Mouse (Mus musculus) layer of hippocampus, adult 18-20 months (tissue): ENCODE data around the gene 9230104L09Rik. TPM values are rescaled to one million over a fixed set of nuclear protein-coding genes. Genes with fewer than 3 reads are reported as not detected.

Experiments
- DNase-seq, 2 experiments: peaks; one replicate each; pipeline ENCODE4 v3.0.0; 2022; ENCODE audit warnings: low spot score in 2 of 2
- long read RNA-seq: library from polyadenylated mRNA; stranded (forward); transcript quantifications from one replicate; pipeline ENCODE4 v2.0.0, GENCODE M21; 2021
- total RNA-seq, 2 experiments: library from RNA; stranded (reverse); gene quantifications; 2 replicates each; pipeline ENCODE4 v1.2.3; 2021

9230104L09Rik gene
- not detected for total RNA-seq
- long read RNA-seq, result 0 reads

DNA sequence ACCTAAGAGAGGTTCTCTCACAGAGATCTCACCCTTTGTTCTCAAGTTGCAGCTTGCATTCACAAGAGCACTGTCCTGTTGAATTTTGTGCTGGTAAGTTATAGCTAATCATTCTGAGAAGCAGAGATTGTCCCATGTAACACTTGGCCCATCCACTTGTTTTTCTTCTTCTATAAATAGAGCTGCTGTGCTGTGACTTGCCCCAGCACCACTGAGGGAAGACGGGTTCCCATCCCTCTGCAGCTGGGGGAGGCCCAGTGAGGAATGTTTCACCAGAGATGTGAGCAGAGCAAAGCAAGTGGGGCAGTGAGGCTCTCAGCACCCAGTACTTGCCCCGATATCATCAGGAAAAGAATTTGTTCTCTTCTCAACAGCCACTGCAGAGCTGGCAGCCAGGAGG lies at the start of gene 9230104L09Rik:
Gene 9230104L09Rik (minus strand): TSS at position 73 of the 400 bp plus-strand sequence.
- DNase-seq, result no peak

DNA sequence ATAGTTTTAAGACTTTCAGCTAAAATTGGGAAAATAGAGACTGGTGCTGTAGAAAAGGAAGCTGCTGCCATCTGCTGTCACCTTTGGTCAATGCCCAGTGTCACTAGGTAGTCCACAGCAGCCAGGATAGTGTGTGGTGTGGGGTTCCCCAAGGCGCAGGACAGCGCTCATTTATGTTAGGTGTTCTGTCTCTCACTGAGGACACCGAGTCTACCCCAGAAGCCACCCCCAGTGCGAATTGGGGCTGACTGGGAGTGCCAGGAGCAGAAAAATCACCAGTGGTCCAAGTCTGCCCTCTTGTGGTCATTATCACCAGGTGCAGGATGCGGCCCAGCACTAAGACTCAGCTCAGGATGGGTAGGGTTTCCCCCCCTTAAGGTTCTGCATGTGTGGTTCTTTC lies 37.4 kb upstream of the 9230104L09Rik start:
- peak; percentile 8 to 79 for DNase-seq

DNA sequence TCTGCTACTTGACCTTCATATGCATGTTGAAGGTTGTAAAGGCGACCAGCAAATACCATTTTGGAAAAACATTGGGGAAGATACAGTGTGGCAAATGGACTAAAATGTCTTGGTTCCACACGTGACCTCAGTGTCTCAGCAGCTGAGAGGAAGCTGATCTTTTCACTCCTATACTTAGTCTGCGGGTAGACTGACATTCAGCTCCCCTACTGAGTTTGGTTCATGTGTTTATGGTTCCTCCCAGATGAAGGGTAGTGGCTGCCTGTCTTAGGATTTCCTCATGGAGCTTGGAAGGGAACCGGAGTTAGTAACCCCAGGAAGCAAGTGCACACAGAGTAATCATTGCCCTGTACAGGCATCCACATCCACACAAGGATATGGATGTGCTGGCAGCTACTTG lies 35.5 kb upstream of the 9230104L09Rik start:
- DNase-seq, result no peak

DNA sequence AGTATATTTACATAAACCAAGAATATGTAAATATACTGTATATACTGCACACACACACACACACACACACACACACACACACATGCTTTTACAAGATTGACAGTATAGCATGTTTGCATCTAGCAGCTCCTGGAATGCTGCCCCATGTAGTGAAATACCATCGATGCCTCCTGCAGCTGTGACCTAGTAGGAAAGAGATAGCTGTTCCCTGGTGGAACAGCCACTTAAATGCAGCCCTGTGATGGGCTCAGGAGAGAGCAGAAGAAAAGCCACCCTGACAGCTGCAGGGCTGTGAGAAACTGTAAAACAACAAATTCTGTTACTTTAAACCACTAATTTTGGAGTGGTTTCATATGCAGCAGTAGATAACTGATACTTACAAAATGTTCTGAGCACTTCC lies 31.4 kb upstream of the 9230104L09Rik start:
- no peak for DNase-seq

- no peak for DNase-seq
These were observed 28.3 kb upstream of the 9230104L09Rik start for GRCm38 (mm10) chr2:148893107-148893506.

GRCm38 (mm10) chr2:148890021-148890851 lies 25.4 kb upstream of the 9230104L09Rik start:
- peak in 1 of 2 experiments; percentile 50 for DNase-seq

DNA sequence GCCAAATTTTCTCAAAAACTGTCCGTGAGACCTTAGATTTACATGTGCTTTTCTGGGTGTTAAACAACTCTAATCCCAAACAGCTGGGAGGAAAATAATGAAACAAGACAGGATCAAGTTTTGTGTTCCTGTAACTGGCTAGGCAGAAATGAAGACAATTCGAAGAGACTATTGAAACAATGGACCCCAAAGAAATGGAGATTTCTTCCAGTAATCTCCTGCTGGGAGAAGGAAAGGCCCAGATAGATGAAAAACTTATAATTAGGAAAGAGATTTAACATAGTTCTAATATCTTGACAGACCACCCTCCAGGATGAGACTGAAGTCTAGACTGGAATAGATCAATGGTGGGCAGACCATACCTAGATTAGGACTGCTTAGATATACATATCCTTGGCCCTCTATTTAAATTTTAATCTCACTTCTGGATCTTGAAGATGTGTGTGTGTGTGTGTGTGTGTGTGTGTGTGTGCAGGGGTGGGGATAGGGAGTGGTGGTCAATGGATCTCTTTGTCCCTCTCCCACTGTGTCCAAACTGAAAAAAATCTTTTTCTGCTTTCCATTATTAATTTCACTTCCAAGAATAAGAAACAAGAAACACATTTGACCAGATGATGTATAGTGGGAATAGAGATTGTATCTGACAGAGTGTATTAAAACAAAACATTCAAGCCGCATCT lies 24.6 kb upstream of the 9230104L09Rik start:
- DNase-seq, result no peak

- DNase-seq, result no peak
These were observed 24.0 kb upstream of the 9230104L09Rik start for GRCm38 (mm10) chr2:148888872-148889271.

- DNase-seq, result no peak
These were observed 19.9 kb upstream of the 9230104L09Rik start for GRCm38 (mm10) chr2:148884738-148885137.

DNA sequence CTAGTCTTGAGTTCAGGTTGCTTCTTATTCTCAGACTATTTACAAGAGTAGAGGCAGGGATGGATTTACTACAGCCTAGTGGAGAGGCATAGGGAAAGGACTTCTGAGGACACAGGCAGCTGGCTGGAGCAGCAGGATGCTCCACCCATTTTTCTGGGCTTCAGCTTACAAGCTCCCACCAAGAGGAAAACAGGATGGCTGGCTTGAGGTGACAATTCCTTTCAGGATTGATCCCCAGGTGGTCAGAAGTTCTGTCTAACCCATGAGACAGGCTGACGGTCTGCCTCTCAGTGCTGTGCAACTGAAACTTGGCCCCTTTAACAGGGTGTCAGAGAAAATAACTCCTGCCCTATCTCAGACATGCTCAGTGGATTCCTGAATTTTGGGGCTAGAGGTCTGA lies 14.4 kb upstream of the 9230104L09Rik start:
- DNase-seq, result no peak

- DNase-seq, result no peak
These were observed 13.8 kb upstream of the 9230104L09Rik start for GRCm38 (mm10) chr2:148878641-148879130.

DNA sequence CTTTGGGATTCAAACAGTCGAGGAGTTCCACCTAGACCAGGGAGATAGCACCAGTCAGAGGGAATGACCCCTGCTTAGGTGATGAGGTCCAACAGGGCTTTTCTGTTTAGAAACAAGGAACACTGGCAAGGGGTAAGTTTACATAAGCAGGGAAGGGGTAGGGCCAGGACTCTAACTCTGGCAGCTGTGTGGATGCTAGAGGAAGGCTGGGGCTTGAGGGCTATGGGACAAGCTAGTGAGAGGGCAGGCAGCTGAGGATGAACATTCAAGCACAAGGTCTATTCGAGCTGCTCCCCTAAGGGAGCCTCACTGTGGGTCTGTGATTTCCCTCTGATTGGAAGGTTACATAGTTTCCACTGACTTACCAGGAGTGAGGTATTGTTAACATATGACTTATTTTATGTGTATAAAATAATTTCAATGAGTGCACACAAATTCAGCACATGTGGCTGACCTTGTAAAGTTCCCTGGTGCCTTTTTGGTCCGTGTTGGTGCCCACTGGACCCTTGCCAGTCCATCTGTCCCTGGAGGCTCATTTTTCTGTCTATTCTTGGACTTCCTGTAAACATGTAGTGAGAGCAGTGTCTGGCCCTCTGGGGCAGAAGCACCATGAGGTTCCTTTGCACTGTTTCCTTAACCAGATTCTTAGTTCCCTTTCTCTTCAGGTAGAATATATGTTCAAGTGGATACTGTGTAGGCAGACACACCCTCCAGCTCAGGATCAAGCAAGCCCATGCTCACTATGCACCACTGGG lies 12.4 kb upstream of the 9230104L09Rik start:
- no peak for DNase-seq

GRCm38 (mm10) chr2:148875335-148875811 lies 10.5 kb upstream of the 9230104L09Rik start, which contains the start of gene Cst3:
Cst3 (minus strand) TSS chr2:148875692.
- peak; percentile 85 to 91 for DNase-seq

GRCm38 (mm10) chr2:148874617-148875334 lies 9.9 kb upstream of the 9230104L09Rik start:
- DNase-seq, result no peak

DNA sequence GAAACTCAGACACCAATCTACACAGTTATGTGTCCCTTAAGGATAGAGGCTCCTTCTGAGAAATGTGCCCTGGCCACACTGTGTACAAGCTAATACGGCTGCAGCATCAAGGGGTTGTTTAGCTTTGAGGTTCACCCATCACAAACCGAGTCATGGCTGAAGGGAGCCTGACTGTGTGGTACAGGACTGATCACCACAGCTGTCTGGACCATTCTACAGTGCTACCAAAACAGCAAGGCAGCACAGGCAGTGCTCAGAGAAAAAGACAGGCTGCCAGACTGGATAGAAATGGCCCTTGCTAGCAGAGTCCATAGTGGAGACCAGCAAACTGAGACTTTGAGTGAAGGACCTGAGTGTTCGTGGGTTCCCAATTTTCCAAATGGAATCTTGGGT lies 9.4 kb upstream of the 9230104L09Rik start:
- DNase-seq, result no peak

GRCm38 (mm10) chr2:148872860-148873259 lies 8.0 kb upstream of the 9230104L09Rik start:
- no peak for DNase-seq

GRCm38 (mm10) chr2:148870526-148870925 lies 5.7 kb upstream of the 9230104L09Rik start:
- DNase-seq, result no peak

GRCm38 (mm10) chr2:148868959-148869358 lies 4.1 kb upstream of the 9230104L09Rik start:
- no peak for DNase-seq

DNA sequence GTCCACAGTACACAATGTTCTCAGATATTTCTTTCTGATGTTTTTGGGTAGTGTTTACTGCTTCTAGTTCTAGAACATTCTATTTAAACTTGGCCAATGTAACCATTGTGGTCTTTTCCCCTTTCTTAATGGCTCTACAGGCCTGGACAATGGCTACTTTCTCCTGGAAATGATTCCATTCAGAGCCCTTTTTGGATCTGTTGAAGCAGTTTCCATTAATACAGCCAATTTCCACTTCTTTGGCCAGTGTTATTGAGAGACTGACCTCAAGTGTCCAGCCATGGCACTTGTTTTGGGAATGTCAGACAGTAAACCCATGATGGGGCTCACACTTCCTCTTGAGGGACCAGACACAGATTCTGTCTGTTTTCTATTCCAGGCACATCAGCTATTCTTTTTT lies 3.1 kb downstream of the 9230104L09Rik start:
- peak in 1 of 2 experiments; percentile 49 for DNase-seq

DNA sequence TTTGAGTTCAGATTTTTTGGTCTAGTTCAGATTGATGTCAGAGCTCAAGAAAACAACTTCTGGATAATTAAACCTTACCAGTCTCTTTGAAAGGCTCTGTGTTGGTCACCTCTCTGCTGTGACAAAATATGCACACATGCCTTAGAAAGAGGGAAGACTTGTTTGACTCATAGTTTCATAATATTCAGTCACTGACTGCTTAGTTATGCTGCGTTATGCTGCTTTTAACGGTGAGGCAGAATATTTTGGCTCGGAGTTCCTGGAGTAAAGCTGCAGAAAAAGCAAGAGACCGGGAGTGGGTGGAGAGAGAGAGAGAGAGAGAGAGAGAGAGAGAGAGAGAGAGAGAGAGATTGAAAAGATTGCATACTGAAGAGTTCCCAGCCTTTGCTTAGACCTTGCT lies 3.8 kb downstream of the 9230104L09Rik start:
- DNase-seq, result no peak

DNA sequence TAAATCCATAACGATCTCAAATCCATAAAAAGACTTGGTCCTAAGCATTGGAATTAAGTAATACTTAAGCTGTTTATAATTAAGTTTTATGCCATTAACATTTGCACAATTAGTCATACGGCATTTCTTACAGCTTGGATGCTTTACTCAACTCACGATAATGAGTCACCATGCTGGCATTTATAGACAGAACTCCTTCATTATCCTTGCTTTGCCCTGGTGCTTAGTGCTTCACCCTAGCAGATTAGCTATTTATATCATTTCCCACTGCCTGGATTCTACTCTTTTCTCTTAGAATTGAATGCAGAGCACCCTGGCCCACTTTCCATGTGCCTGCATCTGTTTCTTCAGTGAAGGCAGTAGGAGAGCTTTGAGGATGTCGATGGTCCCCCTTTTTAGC lies 7.3 kb downstream of the 9230104L09Rik start:
- DNase-seq, result no peak
